Mouse (Mus musculus) activated CD4-positive, CD25-positive, alpha-beta regulatory T cell, adult 9 weeks (primary cell): ENCODE results near the gene Slc24a1. TPM values are rescaled to one million over a fixed set of nuclear protein-coding genes. Genes with fewer than 3 reads are reported as not detected.

ENCODE experiments used
- polyA plus RNA-seq: library from polyadenylated mRNA; unstranded; fragments of 100-300 nt; shearing (Covaris generic); gene quantifications from one replicate; pipeline ENCODE4 v1.2.1, GENCODE M21; 2017

Gene Slc24a1
- polyA plus RNA-seq: 0.05 TPM

DNA sequence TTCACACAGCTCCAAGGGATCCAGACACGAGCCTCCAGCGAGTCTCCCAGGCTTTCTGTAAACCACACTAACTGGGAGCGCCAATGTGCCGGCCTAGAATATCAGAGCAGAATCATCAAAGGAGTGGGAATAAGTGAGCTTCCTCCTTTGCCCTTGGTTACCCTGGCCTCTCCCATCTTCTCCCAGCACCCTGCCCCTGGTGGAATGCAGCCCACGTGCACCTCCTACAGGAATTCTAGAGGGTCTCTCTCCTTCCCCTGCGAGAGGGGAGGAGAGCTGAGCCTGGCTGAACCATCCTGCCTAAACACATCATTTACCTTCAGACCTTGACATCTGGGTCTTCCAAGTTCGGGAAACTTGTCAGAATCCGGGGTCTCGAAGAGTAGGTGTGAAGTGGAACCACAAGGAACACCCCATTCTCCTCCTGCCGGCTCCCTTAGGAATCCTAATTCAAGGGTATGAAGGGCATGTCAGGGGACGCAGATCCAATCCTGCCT, at the start of gene Slc24a1:
TSS of gene Slc24a1 (minus strand) at position 447 of the 497 bp plus-strand sequence.

GRCm38 (mm10) chr9:64960117-64960977, 8.9 kb upstream of the Slc24a1 start, which contains the start of gene Ints14:
Gene Ints14, plus strand, starts transcription at chr9:64960905.

Other genes with a start within 250 kb of the Slc24a1 start
- gene Rab11a, start 213.8 kb downstream of the Slc24a1 start, polyA plus RNA-seq: 286 TPM
- 32.7 TPM for gene Dennd4a, start 140.3 kb downstream of the Slc24a1 start, polyA plus RNA-seq
- gene Ints14, start 9.3 kb upstream of the Slc24a1 start, polyA plus RNA-seq: 48.8 TPM
- gene Hacd3, start 70.1 kb upstream of the Slc24a1 start, polyA plus RNA-seq: 183 TPM
- gene Dpp8, start 80.8 kb upstream of the Slc24a1 start, polyA plus RNA-seq: 47.5 TPM
- not detected for gene Igdcc4, start 149.9 kb upstream of the Slc24a1 start, polyA plus RNA-seq
- not detected for gene Igdcc3, start 189.6 kb upstream of the Slc24a1 start, polyA plus RNA-seq
- gene Parp16, start 243.7 kb upstream of the Slc24a1 start, polyA plus RNA-seq: 7.2 TPM